Comparison of ENCODE assay signal across 18 mouse cellular contexts in genomic region chr12:83618981-83619380, GRCm38 (mm10).
"Had no signal": no experiment of that assay in that cellular context is flagged by ENCODE, and none has a peak within 500 bp of the region (broad histone marks: within the 10 kb centered on the region; RNA-seq: fewer than 3 reads in every experiment).

No protein-coding gene starts in this region.

- ATAC-seq: lung, postnatal 0 days; midbrain, embryonic 13.5 days; midbrain, embryonic 15.5 days had no signal

- H3K27me3 ChIP-seq: liver, embryonic 15.5 days; lung, embryonic 15.5 days; midbrain, embryonic 13.5 days; midbrain, embryonic 15.5 days; neural tube, embryonic 12.5 days; stomach, embryonic 15.5 days had no signal

- H3K4me2 ChIP-seq: liver, embryonic 15.5 days; lung, embryonic 15.5 days; midbrain, embryonic 11.5 days; midbrain, embryonic 13.5 days; midbrain, embryonic 15.5 days; neural tube, embryonic 12.5 days; stomach, embryonic 15.5 days had no signal

- H3K36me3 ChIP-seq: liver, embryonic 15.5 days; lung, embryonic 15.5 days; midbrain, embryonic 13.5 days; midbrain, embryonic 15.5 days; neural tube, embryonic 12.5 days; stomach, embryonic 15.5 days had no signal

- DNase-seq: lung, adult 2 months; lung, postnatal 14 days; lung, postnatal 36 days; right cerebral cortex, postnatal 14 days; thymus, adult 2 months; thymus, postnatal 25 days; thymus, postnatal 4 days had no signal

- H3K4me1 ChIP-seq: liver, embryonic 15.5 days; lung, embryonic 15.5 days; midbrain, embryonic 13.5 days; midbrain, embryonic 15.5 days; neural tube, embryonic 12.5 days; stomach, embryonic 15.5 days had no signal

- H3K9ac ChIP-seq: liver, embryonic 15.5 days; lung, embryonic 15.5 days; midbrain, embryonic 13.5 days; midbrain, embryonic 15.5 days; neural tube, embryonic 12.5 days; stomach, embryonic 15.5 days had no signal

- H3K9me3 ChIP-seq: liver, embryonic 15.5 days; lung, embryonic 15.5 days; megakaryocyte, embryonic 14.5 days; midbrain, embryonic 13.5 days; midbrain, embryonic 15.5 days; neural tube, embryonic 12.5 days; stomach, embryonic 15.5 days had no signal

- H3K27ac ChIP-seq: liver, embryonic 15.5 days; lung, embryonic 15.5 days; macrophage; midbrain, embryonic 13.5 days; midbrain, embryonic 15.5 days; neural tube, embryonic 12.5 days; stomach, embryonic 15.5 days; stomach, postnatal 0 days had no signal

- H3K4me3 ChIP-seq: liver, embryonic 15.5 days; lung, embryonic 15.5 days; megakaryocyte, embryonic 14.5 days; midbrain, embryonic 13.5 days; midbrain, embryonic 15.5 days; neural tube, embryonic 12.5 days; stomach, embryonic 15.5 days had no signal
